Comparison of ENCODE assay signal across 11 mouse cellular contexts in the genomic region with DNA sequence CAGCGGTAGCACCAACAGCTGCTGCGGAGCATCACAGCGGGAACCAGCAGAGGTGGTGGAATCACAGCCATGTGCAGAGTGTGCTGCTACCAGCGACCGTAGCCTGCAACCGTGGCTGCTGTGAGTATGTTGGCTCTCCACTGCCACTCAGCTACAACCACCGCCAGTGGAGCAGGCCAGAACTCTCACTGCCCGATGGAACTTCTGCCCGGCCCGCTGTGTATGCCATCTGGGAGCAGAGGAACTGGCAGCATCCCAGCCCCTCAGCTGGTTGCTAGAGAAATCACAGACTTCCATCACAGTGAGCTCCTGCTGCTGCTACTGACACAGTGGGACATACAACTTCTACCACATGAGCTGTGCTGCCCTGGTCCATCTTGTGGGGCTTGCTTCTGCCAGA. TPM values are rescaled to one million over a fixed set of nuclear protein-coding genes. Genes with fewer than 3 reads are reported as not detected.
A peak's percentile ranks its signal among the peaks of the same experiment; 100 is the strongest.
DNase-seq lines count a peak whose midpoint lies in the region; ATAC-seq and TF ChIP-seq lines count a peak whose summit lies in the region.
"Had no signal": no experiment of that assay in that cellular context is flagged by ENCODE, and none has a peak within 500 bp of the region (broad histone marks: within the 10 kb centered on the region; RNA-seq: fewer than 3 reads in every experiment).

No protein-coding gene starts in this region.

- ATAC-seq in forebrain, embryonic 15.5 days (replicated peaks), result peak; percentile 38; the same call in 1 of the 2 replicates
- no peak; the same call in 1 of the 2 replicates for ATAC-seq in forebrain, embryonic 13.5 days
- ATAC-seq in frontal cortex, adult (ENCODE audit: low TSS enrichment), result peak; percentile 64
- no peak for ATAC-seq in megakaryocyte progenitor cell, adult 5-6 weeks (replicated peaks; ENCODE audit: poor library complexity)
- ATAC-seq: Patski had no signal

- H3K27me3 ChIP-seq in forebrain, embryonic 15.5 days, result no peaks in the 10 kb centered on the region
- H3K27me3 ChIP-seq in forebrain, embryonic 13.5 days, result no peaks in the 10 kb centered on the region
- H3K27me3 ChIP-seq: Patski had no signal

- DNase-seq in layer of hippocampus, adult 2 months (ENCODE audit: low spot score in 2 of 2), result peak; percentile 66 to 72
- DNase-seq in left cerebral cortex, postnatal 4 days, result peak; percentile 80
- no peak for DNase-seq in thymus, postnatal 14 days
- DNase-seq in kidney, adult 18-20 months, result no peak
- DNase-seq: kidney, adult 9 months had no signal

- no peak overlapping the region for H3K27ac ChIP-seq in forebrain, embryonic 15.5 days (replicated peaks)
- no peak overlapping the region for H3K27ac ChIP-seq in forebrain, embryonic 13.5 days
- no peak overlapping the region for H3K27ac ChIP-seq in layer of hippocampus, adult 2 months
- H3K27ac ChIP-seq: embryonic facial prominence, embryonic 10.5 days had no signal

- no peaks in the 10 kb centered on the region for H3K4me1 ChIP-seq in forebrain, embryonic 15.5 days
- no peaks in the 10 kb centered on the region for H3K4me1 ChIP-seq in forebrain, embryonic 13.5 days
- H3K4me1 ChIP-seq: embryonic facial prominence, embryonic 10.5 days had no signal

- H3K36me3 ChIP-seq in forebrain, embryonic 15.5 days, result no peaks in the 10 kb centered on the region
- no peaks in the 10 kb centered on the region for H3K36me3 ChIP-seq in forebrain, embryonic 13.5 days (ENCODE audit: poor library complexity, severe bottlenecking)
- H3K36me3 ChIP-seq: embryonic facial prominence, embryonic 10.5 days had no signal

- no peaks in the 10 kb centered on the region for H3K9me3 ChIP-seq in forebrain, embryonic 15.5 days
- H3K9me3 ChIP-seq in forebrain, embryonic 13.5 days (replicated peaks), result no peaks in the 10 kb centered on the region
- H3K9me3 ChIP-seq: embryonic facial prominence, embryonic 10.5 days had no signal

- H3K4me2 ChIP-seq in forebrain, embryonic 15.5 days (replicated peaks), result no peak overlapping the region
- H3K4me2 ChIP-seq in forebrain, embryonic 13.5 days, result no peak overlapping the region

- intact Hi-C loops in left cerebral cortex, postnatal 4 days (cut with DNase I), result no loop called here

- WGBS in forebrain, embryonic 15.5 days, result 85% methylated on average over 10 of the region's 10 CpGs
- 87% methylated on average over 10 of the region's 10 CpGs for WGBS in forebrain, embryonic 13.5 days

- TF ChIP-seq CTCF in layer of hippocampus, adult 2 months (conservative IDR thresholded peaks at IDR 0.05), result no peak

- no peak overlapping the region for H3K9ac ChIP-seq in forebrain, embryonic 15.5 days (replicated peaks)
- H3K9ac ChIP-seq in forebrain, embryonic 13.5 days, result no peak overlapping the region

- no peak overlapping the region for H3K4me3 ChIP-seq in forebrain, embryonic 15.5 days
- H3K4me3 ChIP-seq in forebrain, embryonic 13.5 days, result no peak overlapping the region
- no peak overlapping the region for H3K4me3 ChIP-seq in layer of hippocampus, adult 2 months
- H3K4me3 ChIP-seq: embryonic facial prominence, embryonic 10.5 days had no signal

RNA-seq across cellular contexts. Expression of a gene that starts 7.2 kb away (rescaled TPM):
- 94.6 and 103 TPM in 2 replicates for polyA plus RNA-seq in forebrain, embryonic 15.5 days (2015; fragmentation: Nextera tagmentation; extraction: Ambion mirVana)
- 92.5 and 101 TPM in 2 replicates for polyA plus RNA-seq in forebrain, embryonic 13.5 days (2015; fragmentation: Nextera tagmentation; extraction: Ambion mirVana)
- 10 to 100 TPM; 72.5 to 77.4 TPM for total RNA-seq in layer of hippocampus, adult 2 months (2021)
- total RNA-seq in left cerebral cortex, postnatal 4 days (2021), result 10 to 100 TPM; 95.3 to 99.6 TPM
- total RNA-seq in megakaryocyte progenitor cell, adult 5-6 weeks (2015), result 42.7 and 49.8 TPM in 2 replicates
- 41.6 and 42.4 TPM in 2 replicates for total RNA-seq in megakaryocyte progenitor cell, adult 5-6 weeks (2017)

RNA-seq across cellular contexts. Expression of a gene that starts 38.9 kb away (rescaled TPM):
- 10.1 and 10.2 TPM in 2 replicates for polyA plus RNA-seq in forebrain, embryonic 15.5 days (2015; fragmentation: Nextera tagmentation; extraction: Ambion mirVana)
- polyA plus RNA-seq in forebrain, embryonic 13.5 days (2015; fragmentation: Nextera tagmentation; extraction: Ambion mirVana), result 8.4 and 8.6 TPM in 2 replicates
- 10 to 100 TPM; 18.8 to 22.9 TPM for total RNA-seq in layer of hippocampus, adult 2 months (2021)
- 10 to 100 TPM; 19.8 to 21.5 TPM for total RNA-seq in left cerebral cortex, postnatal 4 days (2021)
- 5.5 and 7.4 TPM in 2 replicates for total RNA-seq in megakaryocyte progenitor cell, adult 5-6 weeks (2015)
- total RNA-seq in megakaryocyte progenitor cell, adult 5-6 weeks (2017), result 11.6 and 13.2 TPM in 2 replicates

Comparison
In these comparisons a context has a peak if more than half of its experiments do, and no peak if none do; other contexts are left out.
1. ATAC-seq: peak in forebrain, embryonic 15.5 days (single experiment) and frontal cortex, adult (single experiment); none in forebrain, embryonic 13.5 days (single experiment) and megakaryocyte progenitor cell, adult 5-6 weeks (single experiment).
2. DNase-seq: peak in layer of hippocampus, adult 2 months (2 of 2) and left cerebral cortex, postnatal 4 days (single experiment); none in thymus, postnatal 14 days (single experiment) and kidney, adult 18-20 months (single experiment).